Mouse (Mus musculus) MEL (cell line): ENCODE measurements around the gene Zcchc9.

Experiments
- CHD2 ChIP-seq: IDR thresholded peaks from 2 replicates; pipeline ENCODE4 v1.6.1; 2011; ENCODE audit warnings: low read length, improper control_type of control experiment
- E2F4 ChIP-seq: IDR thresholded peaks from 2 replicates; pipeline ENCODE4 v1.6.1; 2011; ENCODE audit warnings: low read depth, low read length, improper control_type of control experiment, borderline replicate concordance
- MEF2A ChIP-seq: IDR thresholded peaks from 2 replicates; pipeline ENCODE4 v1.6.1; 2014; ENCODE audit warnings: low read depth, mild to moderate bottlenecking, inconsistent platforms, low read length, improper control_type of control experiment; ENCODE audit not compliant: poor library complexity, insufficient replicate concordance, severe bottlenecking; ENCODE audit errors: extremely low read depth
- MYC ChIP-seq: IDR thresholded peaks from 2 replicates; pipeline ENCODE4 v1.6.1; 2011; ENCODE audit warnings: low read depth, mild to moderate bottlenecking, low read length, improper control_type of control experiment, moderate library complexity
- NELFE ChIP-seq: IDR thresholded peaks from 2 replicates; pipeline ENCODE4 v1.6.1; 2011; ENCODE audit warnings: low read depth, low read length, improper control_type of control experiment
- POLR2A ChIP-seq, 2 experiments: IDR thresholded peaks; 2 replicates each; pipeline ENCODE4 v1.6.1; 2011 to 2012; ENCODE audit warnings: low read length in 2 of 2, mild to moderate bottlenecking in 2 of 2, control low read depth in 1 of 2, improper control_type of control experiment in 1 of 2, low read depth in 1 of 2, moderate library complexity in 1 of 2; ENCODE audit not compliant: control insufficient read depth in 1 of 2, insufficient read depth in 1 of 2, poor library complexity in 1 of 2
- POLR2AphosphoS5 ChIP-seq: IDR thresholded peaks from 2 replicates; pipeline ENCODE4 v1.6.1; 2012; ENCODE audit warnings: low read depth, borderline replicate concordance, mild to moderate bottlenecking, inconsistent platforms, low read length, moderate library complexity, mixed read lengths
- USF1 ChIP-seq: IDR thresholded peaks from 2 replicates; pipeline ENCODE4 v1.6.1; 2014; ENCODE audit warnings: low read depth, mild to moderate bottlenecking, inconsistent platforms, low read length, improper control_type of control experiment, moderate library complexity

GRCm38 (mm10) chr13:91778092-91778491 lies 29.4 kb downstream of the Zcchc9 start:
- TF ChIP-seq E2F4 = no peak
- TF ChIP-seq USF1 = no peak
- TF ChIP-seq NELFE = no peak
- TF ChIP-seq CHD2 = no peak
- no peak for TF ChIP-seq POLR2A (IDR thresholded peaks at IDR 0.05; ENCODE audit: control insufficient read depth in 1 of 2, insufficient read depth in 1 of 2, low read depth in 1 of 2, low read length in 2 of 2, poor library complexity in 1 of 2)
- TF ChIP-seq MEF2A = no peak
- TF ChIP-seq POLR2AphosphoS5 = no peak
- TF ChIP-seq MYC = no peak
